Mouse (Mus musculus): ENCODE data around the gene Fam207a. TPM values are rescaled to one million over a fixed set of nuclear protein-coding genes. Genes with fewer than 3 reads are reported as not detected.

Gene Fam207a
- polyA plus RNA-seq (2014; fragmentation: Illumina TruSeq; extraction: RNeasy Lipid Tissue Mini Kit (QIAGEN cat#74804); ENCODE audit: low read depth, low replicate concordance): 9.9 TPM

DNA sequence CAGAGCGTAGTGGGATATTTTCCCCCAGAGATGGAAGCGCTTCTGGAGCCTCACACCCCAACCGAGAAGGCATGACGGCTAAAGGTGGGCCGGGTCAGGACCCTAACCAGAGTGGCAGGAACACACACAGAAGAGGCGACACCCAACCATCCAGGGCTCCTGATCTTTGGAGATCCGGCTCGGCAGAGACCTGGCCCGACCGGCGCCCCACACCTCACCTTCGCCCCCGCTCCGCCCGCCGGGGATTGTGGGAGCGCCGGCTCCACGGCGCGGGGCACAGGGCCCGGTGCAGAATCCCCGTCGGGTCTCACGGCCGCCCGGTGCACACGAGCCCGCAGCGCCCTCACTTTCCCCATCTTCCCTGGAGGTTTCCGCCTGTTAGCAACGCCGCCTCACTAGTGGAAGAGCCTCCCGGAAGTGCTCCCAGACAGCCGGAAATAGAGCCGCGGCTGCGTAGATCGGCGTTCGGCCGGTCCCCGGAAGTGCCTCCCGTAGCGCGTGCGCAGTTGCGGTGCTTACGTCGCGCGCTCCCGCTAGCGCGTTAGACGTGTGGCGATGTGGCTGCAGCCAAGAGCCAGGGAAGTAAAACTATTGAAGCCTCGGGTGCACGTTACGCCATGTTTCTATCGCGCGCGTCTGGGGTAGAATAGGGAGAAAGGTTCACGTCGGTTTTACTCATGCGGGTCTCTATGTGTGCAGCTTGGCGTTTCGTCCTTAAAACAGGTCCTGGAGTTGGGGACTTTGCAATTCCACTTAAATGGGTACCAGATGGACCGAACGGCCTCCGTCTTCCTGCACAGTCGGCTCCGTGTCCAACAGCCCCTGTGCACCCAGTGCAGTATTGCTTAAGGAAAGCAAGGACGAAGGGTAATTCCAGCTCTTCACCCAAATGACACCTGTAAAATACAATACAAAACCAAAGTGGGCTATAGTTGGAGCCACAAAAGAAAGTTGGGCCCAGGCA is at the start of gene Fam207a:
TSS of gene Fam207a (minus strand) at position 401 of the 964 bp plus-strand sequence.

DNA sequence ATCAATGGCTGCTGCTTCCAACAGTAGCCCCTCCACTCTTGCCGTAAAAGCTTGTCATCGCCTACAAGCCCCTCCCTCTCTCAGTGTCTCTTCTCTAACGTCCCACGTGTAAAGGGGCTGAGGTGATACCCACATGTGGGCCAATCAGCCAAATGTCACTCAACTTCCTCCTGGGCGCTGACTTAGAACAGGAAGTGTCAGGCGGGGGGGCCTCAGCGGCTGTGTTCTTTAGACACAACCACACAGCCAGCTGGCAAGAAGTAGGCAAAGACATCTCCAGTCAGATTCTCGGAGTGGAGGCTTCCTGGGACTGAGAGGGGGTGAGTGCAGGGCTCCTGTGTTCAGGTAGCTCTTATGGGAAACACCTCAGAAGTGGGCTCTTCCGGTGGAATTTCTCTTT is 14.6 kb upstream of the Fam207a start, which contains the start of gene Itgb2:
TSS of gene Itgb2 (plus strand) at position 113 of the 400 bp plus-strand sequence.

Other genes starting within 250 kb of the Fam207a start
- gene Adarb1, start 97.5 kb downstream of the Fam207a start, polyA plus RNA-seq (2014; fragmentation: Illumina TruSeq; extraction: RNeasy Lipid Tissue Mini Kit (QIAGEN cat#74804); ENCODE audit: low read depth, low replicate concordance): 14.8 TPM
- 4.4 TPM for gene Itgb2, start 14.5 kb upstream of the Fam207a start, polyA plus RNA-seq (2014; fragmentation: Illumina TruSeq; extraction: RNeasy Lipid Tissue Mini Kit (QIAGEN cat#74804); ENCODE audit: low read depth, low replicate concordance)
- 132 TPM for gene Pttg1ip, start 65.9 kb upstream of the Fam207a start, polyA plus RNA-seq (2014; fragmentation: Illumina TruSeq; extraction: RNeasy Lipid Tissue Mini Kit (QIAGEN cat#74804); ENCODE audit: low read depth, low replicate concordance)
- 87.1 TPM for gene Sumo3, start 90.3 kb upstream of the Fam207a start, polyA plus RNA-seq (2014; fragmentation: Illumina TruSeq; extraction: RNeasy Lipid Tissue Mini Kit (QIAGEN cat#74804); ENCODE audit: low read depth, low replicate concordance)
- not detected for gene Gm49325, start 90.4 kb upstream of the Fam207a start, polyA plus RNA-seq (2014; fragmentation: Illumina TruSeq; extraction: RNeasy Lipid Tissue Mini Kit (QIAGEN cat#74804); ENCODE audit: low read depth, low replicate concordance)
- gene Ube2g2, start 106.5 kb upstream of the Fam207a start, polyA plus RNA-seq (2014; fragmentation: Illumina TruSeq; extraction: RNeasy Lipid Tissue Mini Kit (QIAGEN cat#74804); ENCODE audit: low read depth, low replicate concordance): 65.2 TPM
- not detected for gene Tspear, start 170.8 kb upstream of the Fam207a start, polyA plus RNA-seq (2014; fragmentation: Illumina TruSeq; extraction: RNeasy Lipid Tissue Mini Kit (QIAGEN cat#74804); ENCODE audit: low read depth, low replicate concordance)
- gene Gm19402, start 175.0 kb upstream of the Fam207a start, polyA plus RNA-seq (2014; fragmentation: Illumina TruSeq; extraction: RNeasy Lipid Tissue Mini Kit (QIAGEN cat#74804); ENCODE audit: low read depth, low replicate concordance): not detected
- gene Gm9508, start 181.4 kb upstream of the Fam207a start, polyA plus RNA-seq (2014; fragmentation: Illumina TruSeq; extraction: RNeasy Lipid Tissue Mini Kit (QIAGEN cat#74804); ENCODE audit: low read depth, low replicate concordance): not detected
- not detected for gene Gm10272, start 190.8 kb upstream of the Fam207a start, polyA plus RNA-seq (2014; fragmentation: Illumina TruSeq; extraction: RNeasy Lipid Tissue Mini Kit (QIAGEN cat#74804); ENCODE audit: low read depth, low replicate concordance)
- gene Gm10024, start 195.7 kb upstream of the Fam207a start, polyA plus RNA-seq (2014; fragmentation: Illumina TruSeq; extraction: RNeasy Lipid Tissue Mini Kit (QIAGEN cat#74804); ENCODE audit: low read depth, low replicate concordance): not detected
- gene Gm10142, start 200.0 kb upstream of the Fam207a start, polyA plus RNA-seq (2014; fragmentation: Illumina TruSeq; extraction: RNeasy Lipid Tissue Mini Kit (QIAGEN cat#74804); ENCODE audit: low read depth, low replicate concordance): not detected
- gene Krtap12-1, start 204.8 kb upstream of the Fam207a start, polyA plus RNA-seq (2014; fragmentation: Illumina TruSeq; extraction: RNeasy Lipid Tissue Mini Kit (QIAGEN cat#74804); ENCODE audit: low read depth, low replicate concordance): not detected
- gene Gm10100, start 210.7 kb upstream of the Fam207a start, polyA plus RNA-seq (2014; fragmentation: Illumina TruSeq; extraction: RNeasy Lipid Tissue Mini Kit (QIAGEN cat#74804); ENCODE audit: low read depth, low replicate concordance): not detected
- not detected for gene Gm18596, start 226.9 kb upstream of the Fam207a start, polyA plus RNA-seq (2014; fragmentation: Illumina TruSeq; extraction: RNeasy Lipid Tissue Mini Kit (QIAGEN cat#74804); ENCODE audit: low read depth, low replicate concordance)
- not detected for gene Gm9736, start 235.6 kb upstream of the Fam207a start, polyA plus RNA-seq (2014; fragmentation: Illumina TruSeq; extraction: RNeasy Lipid Tissue Mini Kit (QIAGEN cat#74804); ENCODE audit: low read depth, low replicate concordance)
- not detected for gene Gm3233, start 243.9 kb upstream of the Fam207a start, polyA plus RNA-seq (2014; fragmentation: Illumina TruSeq; extraction: RNeasy Lipid Tissue Mini Kit (QIAGEN cat#74804); ENCODE audit: low read depth, low replicate concordance)

All from heart, adult 10 weeks (tissue).